13 mouse cellular contexts compared by ENCODE assay signal in the genomic region with DNA sequence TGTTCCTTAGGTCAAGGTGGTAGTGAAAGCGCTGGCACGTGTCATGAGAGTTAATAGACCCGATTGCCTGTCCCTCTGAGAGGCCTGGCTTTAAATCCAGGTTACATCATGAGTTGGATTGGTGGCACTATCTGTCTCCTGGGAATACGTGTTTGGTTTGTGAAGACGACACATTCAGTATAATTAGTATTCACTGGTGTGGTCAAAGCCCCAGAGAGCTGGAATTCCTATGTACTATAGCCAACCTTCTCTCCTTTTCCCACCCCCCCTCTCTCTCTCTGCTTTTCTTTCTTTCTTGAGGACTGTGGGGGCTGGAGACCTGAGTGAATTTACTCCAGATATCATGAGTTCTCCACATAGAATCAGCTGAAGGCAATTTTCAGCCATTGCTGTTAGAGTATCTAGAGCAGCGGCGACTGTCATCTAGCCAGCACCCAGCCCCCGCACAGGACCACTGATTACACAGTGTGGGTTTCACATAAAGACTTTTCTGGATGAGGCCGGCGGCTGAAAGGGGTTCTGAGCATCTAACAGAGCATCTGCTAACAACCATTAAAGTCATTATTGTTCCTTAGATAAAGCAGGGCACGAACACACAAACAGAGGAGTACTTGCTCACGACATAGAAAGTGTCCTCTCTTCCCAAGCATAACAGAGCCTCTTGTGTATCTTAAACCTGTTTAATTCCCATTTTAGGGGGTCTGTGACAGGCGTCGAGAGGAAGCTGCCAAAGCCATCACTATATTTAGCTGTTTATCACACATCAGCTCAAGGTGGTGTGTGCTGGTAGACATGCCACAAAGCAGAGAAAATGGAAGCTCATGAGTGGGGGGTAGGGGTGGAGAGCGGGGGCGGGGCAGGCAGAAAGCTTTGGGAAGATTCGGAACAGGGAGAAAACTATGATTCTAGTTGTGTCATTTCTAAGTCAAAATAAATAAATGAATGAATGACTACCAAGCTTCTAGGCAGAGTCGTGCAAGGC.
DNase-seq lines count a peak whose midpoint lies in the region; ATAC-seq lines count a peak whose summit lies in the region.
"Had no signal": no experiment of that assay in that cellular context is flagged by ENCODE, and none has a peak within 500 bp of the region (broad histone marks: within the 10 kb centered on the region; RNA-seq: fewer than 3 reads in every experiment).

No protein-coding gene starts in this region.

- H3K4me3 ChIP-seq in forebrain, embryonic 16.5 days (replicated peaks; ENCODE audit: low read length): no peak overlapping the region
- no peak overlapping the region for H3K4me3 ChIP-seq in midbrain, embryonic 11.5 days (ENCODE audit: low read depth, low read length)
- H3K4me3 ChIP-seq: kidney, embryonic 15.5 days had no signal

- no peaks in the 10 kb centered on the region for H3K9me3 ChIP-seq in forebrain, embryonic 16.5 days (ENCODE audit: control insufficient read depth, low read length)
- no peaks in the 10 kb centered on the region for H3K9me3 ChIP-seq in midbrain, embryonic 11.5 days (ENCODE audit: control insufficient read depth, low read length)
- H3K9me3 ChIP-seq: kidney, embryonic 15.5 days had no signal

- peak; percentile 19 for DNase-seq in right cerebral cortex, postnatal 4 days
- DNase-seq in right cerebral cortex, adult 2 months (ENCODE audit: low spot score in 2 of 2): no peak
- peak; percentile 86 for DNase-seq in midbrain, embryonic 11.5 days (ENCODE audit: low spot score, missing footprints)
- no peak for DNase-seq in layer of hippocampus, adult 9-10 months (ENCODE audit: low spot score)
- no peak for DNase-seq in kidney, adult 18-20 months
- no peak for DNase-seq in adipocyte (ENCODE audit: low spot score)
- DNase-seq: cerebellum, adult 9-11 months; heart, postnatal 36 days; lung, postnatal 10 days had no signal

- no peak overlapping the region for H3K27ac ChIP-seq in forebrain, embryonic 16.5 days (ENCODE audit: low read length)
- H3K27ac ChIP-seq in midbrain, embryonic 11.5 days (ENCODE audit: low read depth, low read length): no peak overlapping the region
- H3K27ac ChIP-seq: kidney, embryonic 15.5 days had no signal

- H3K4me2 ChIP-seq in forebrain, embryonic 16.5 days (ENCODE audit: low read length): no peak overlapping the region
- no peak overlapping the region for H3K4me2 ChIP-seq in midbrain, embryonic 11.5 days
- H3K4me2 ChIP-seq: kidney, embryonic 15.5 days; liver, embryonic 11.5 days had no signal

- no peaks in the 10 kb centered on the region for H3K27me3 ChIP-seq in forebrain, embryonic 16.5 days (replicated peaks; ENCODE audit: control insufficient read depth, insufficient read depth, low read length)
- no peaks in the 10 kb centered on the region for H3K27me3 ChIP-seq in midbrain, embryonic 11.5 days (ENCODE audit: control insufficient read depth, insufficient read depth, low read length)
- H3K27me3 ChIP-seq: CH12.LX had no signal

- H3K9ac ChIP-seq in forebrain, embryonic 16.5 days (replicated peaks; ENCODE audit: low read depth, low read length): 0 out of 2 replicates have a peak overlapping the region, but pooled peaks have one; percentile 9
- H3K9ac ChIP-seq in midbrain, embryonic 11.5 days (ENCODE audit: low read length): no peak overlapping the region
- H3K9ac ChIP-seq: kidney, embryonic 15.5 days had no signal

- no peaks in the 10 kb centered on the region for H3K36me3 ChIP-seq in forebrain, embryonic 16.5 days (ENCODE audit: control insufficient read depth, insufficient read depth)
- no peaks in the 10 kb centered on the region for H3K36me3 ChIP-seq in midbrain, embryonic 11.5 days (ENCODE audit: control insufficient read depth, insufficient read depth, low read length)
- H3K36me3 ChIP-seq: kidney, embryonic 15.5 days had no signal

- ATAC-seq in forebrain, embryonic 16.5 days: peak; percentile 39
- ATAC-seq in midbrain, embryonic 11.5 days (ENCODE audit: low FRiP score): peak; percentile 17

- 35% methylated on average over 18 of the region's 18 CpGs for WGBS in forebrain, embryonic 16.5 days
- WGBS in midbrain, embryonic 11.5 days: 49% methylated on average over 18 of the region's 18 CpGs

- H3K4me1 ChIP-seq in forebrain, embryonic 16.5 days (replicated peaks; ENCODE audit: control insufficient read depth, insufficient read depth, low read length): peaks cover 18% of the 10 kb centered on the region
- H3K4me1 ChIP-seq in midbrain, embryonic 11.5 days (ENCODE audit: control insufficient read depth, insufficient read depth, low read length): peaks cover 16% of the 10 kb centered on the region

Comparison
In these comparisons a context has a peak if more than half of its experiments do, and no peak if none do; other contexts are left out.
1. DNase-seq: peak in right cerebral cortex, postnatal 4 days (single experiment) and midbrain, embryonic 11.5 days (single experiment); none in right cerebral cortex, adult 2 months (0 of 2), layer of hippocampus, adult 9-10 months (single experiment), kidney, adult 18-20 months (single experiment) and adipocyte (single experiment).